Mouse (Mus musculus) mouse embryonic stem cell (cell line): ENCODE data around the gene Ostf1.

Experiments used
- in situ Hi-C, 2 experiments: fragments of 300-500 bp; cut with MboI; formaldehyde crosslinking; loops; 1 replicate in 1 of 2; 3 replicates in 1 of 2; pipeline ENCODE4 v1.14.3; 2019 to 2020; ENCODE audit warnings: low sequenced_read_pairs in 2 of 2, low pct_unique_long_range_greater_than_20kb in 1 of 2, mixed read lengths in 1 of 2; ENCODE audit not compliant: unreplicated experiment in 1 of 2

Gene Ostf1

GRCm38 (mm10) chr19:18582226-18582625 is 49.4 kb downstream of the Ostf1 start:
- in situ Hi-C loops = no loop called here

GRCm38 (mm10) chr19:18581046-18581445 is 50.6 kb downstream of the Ostf1 start:
- in situ Hi-C loops = no loop called here

GRCm38 (mm10) chr19:18579012-18579358 is 52.6 kb downstream of the Ostf1 start:
- in situ Hi-C loops = no loop called here

- in situ Hi-C loops = no loop called here
Observed at GRCm38 (mm10) chr19:18578216-18579011, 53.2 kb downstream of the Ostf1 start.

- in situ Hi-C loops = no loop called here
Observed at GRCm38 (mm10) chr19:18577348-18577747, 54.3 kb downstream of the Ostf1 start.

GRCm38 (mm10) chr19:18575891-18576290 is 55.7 kb downstream of the Ostf1 start:
- in situ Hi-C loops = no loop called here

GRCm38 (mm10) chr19:18573907-18574306 is 57.7 kb downstream of the Ostf1 start:
- in situ Hi-C loops = loop anchor here in 1 of 2 experiments (25.0 kb wide), 1 partner anchor 263 kb away; no protein-coding TSS in a partner anchor

- in situ Hi-C loops = loop anchor here in 1 of 2 experiments (25.0 kb wide), 1 partner anchor 264 kb away; no protein-coding TSS in a partner anchor
Observed at GRCm38 (mm10) chr19:18573443-18573842, 58.2 kb downstream of the Ostf1 start.

- in situ Hi-C loops = loop anchor here in 1 of 2 experiments (25.0 kb wide), 1 partner anchor 268 kb away; no protein-coding TSS in a partner anchor
Observed at GRCm38 (mm10) chr19:18569496-18569895, 62.1 kb downstream of the Ostf1 start.

- in situ Hi-C loops = loop anchor here in 1 of 2 experiments (25.0 kb wide), 1 partner anchor 268 kb away; no protein-coding TSS in a partner anchor
Observed at GRCm38 (mm10) chr19:18568828-18569430, 62.7 kb downstream of the Ostf1 start.

GRCm38 (mm10) chr19:18567936-18568827 is 63.4 kb downstream of the Ostf1 start:
- in situ Hi-C loops = loop anchor here in 1 of 2 experiments (25.0 kb wide), 1 partner anchor 269 kb away; no protein-coding TSS in a partner anchor

GRCm38 (mm10) chr19:18567501-18567900 is 64.1 kb downstream of the Ostf1 start:
- in situ Hi-C loops = loop anchor here in 1 of 2 experiments (25.0 kb wide), 1 partner anchor 270 kb away; no protein-coding TSS in a partner anchor

- in situ Hi-C loops = loop anchor here in 1 of 2 experiments (25.0 kb wide), 1 partner anchor 280 kb away; no protein-coding TSS in a partner anchor
Observed at GRCm38 (mm10) chr19:18557708-18558107, 73.9 kb downstream of the Ostf1 start.

GRCm38 (mm10) chr19:18555645-18556044 is 76.0 kb downstream of the Ostf1 start:
- in situ Hi-C loops = loop anchor here in 1 of 2 experiments (25.0 kb wide), 1 partner anchor 282 kb away; no protein-coding TSS in a partner anchor

- in situ Hi-C loops = no loop called here
Observed at GRCm38 (mm10) chr19:18548668-18549067, 83.0 kb downstream of the Ostf1 start.
